Comparison of ENCODE assay signal across 9 mouse cellular contexts in genomic region chr19:30248822-30249221, GRCm38 (mm10). TPM values are rescaled to one million over a fixed set of nuclear protein-coding genes. Genes with fewer than 3 reads are reported as not detected.
DNase-seq lines count a peak whose midpoint lies in the region; ATAC-seq and TF ChIP-seq lines count a peak whose summit lies in the region.
"Had no signal": no experiment of that assay in that cellular context is flagged by ENCODE, and none has a peak within 500 bp of the region (broad histone marks: within the 10 kb centered on the region; RNA-seq: fewer than 3 reads in every experiment).

No protein-coding gene starts in this region.

- H3K4me1 ChIP-seq in spleen, adult 2 months (ENCODE audit: control insufficient read depth, insufficient read depth, insufficient read length), result no peaks in the 10 kb centered on the region
- no peaks in the 10 kb centered on the region for H3K4me1 ChIP-seq in hindbrain, postnatal 0 days (ENCODE audit: insufficient read depth, low read length)

- TF ChIP-seq POLR2A in spleen, adult 2 months (IDR thresholded peaks at IDR 0.05; ENCODE audit: low read depth, low read length), result no peak

- H3K9ac ChIP-seq in hindbrain, postnatal 0 days (replicated peaks; ENCODE audit: low read length), result no peak overlapping the region

- no peaks in the 10 kb centered on the region for H3K9me3 ChIP-seq in hindbrain, postnatal 0 days (ENCODE audit: low read length)

- intact Hi-C loops in left cerebral cortex, postnatal 4 days (cut with DNase I), result loop anchor here (2.0 to 10.0 kb wide), 2 partner anchors 306 to 1516 kb away; partner anchors contain the start of gene Prkg1

- no peak overlapping the region for H3K4me2 ChIP-seq in hindbrain, postnatal 0 days (ENCODE audit: low read depth, low read length)

- 6% methylated on average over 8 of the region's 8 CpGs for WGBS in spleen, adult 2 months
- WGBS in hindbrain, postnatal 0 days, result 4% methylated on average over 8 of the region's 8 CpGs

- no peaks in the 10 kb centered on the region for H3K36me3 ChIP-seq in spleen, adult 2 months (ENCODE audit: control insufficient read depth, insufficient read depth, low read length)
- no peaks in the 10 kb centered on the region for H3K36me3 ChIP-seq in hindbrain, postnatal 0 days (ENCODE audit: insufficient read depth, low read length)

- no peak overlapping the region for H3K27ac ChIP-seq in spleen, adult 2 months (ENCODE audit: insufficient read depth, low read length)
- no peak overlapping the region for H3K27ac ChIP-seq in hindbrain, postnatal 0 days

- no peak overlapping the region for H3K4me3 ChIP-seq in spleen, adult 2 months (ENCODE audit: extremely low read depth, insufficient read depth, insufficient read length)
- H3K4me3 ChIP-seq in hindbrain, postnatal 0 days (ENCODE audit: low read length), result no peak overlapping the region

- no peaks in the 10 kb centered on the region for H3K27me3 ChIP-seq in spleen, adult 2 months (ENCODE audit: control insufficient read depth, insufficient read depth, low read length)
- H3K27me3 ChIP-seq in hindbrain, postnatal 0 days (ENCODE audit: insufficient read depth, low read length), result no peaks in the 10 kb centered on the region

- no peak for ATAC-seq in hindbrain, postnatal 0 days
- no peak for ATAC-seq in erythroblast, adult 5-6 weeks (replicated peaks; ENCODE audit: low FRiP score, poor library complexity, severe bottlenecking)

- DNase-seq in spleen, adult 2 months (ENCODE audit: low read depth in 1 of 2, low spot score in 2 of 2), result no peak
- no peak for DNase-seq in spleen, adult 12 weeks (ENCODE audit: low spot score)
- DNase-seq in adrenal gland, adult 8-10 months, result peak; percentile 15
- DNase-seq in embryo, embryonic 10.5 days (ENCODE audit: low spot score), result peak; percentile 89
- peak; percentile 87 for DNase-seq in hindbrain, postnatal 0 days (ENCODE audit: low spot score)
- peak; percentile 51 for DNase-seq in left cerebral cortex, postnatal 4 days
- DNase-seq in ovary, postnatal 36 days (ENCODE audit: low spot score), result peak; percentile 42

- peak; percentile 39; the same call in 1 of the 2 replicates for TF ChIP-seq CTCF in spleen, adult 2 months (IDR thresholded peaks at IDR 0.05; ENCODE audit: extremely low read depth, insufficient read depth, insufficient read length, insufficient replicate concordance)
- TF ChIP-seq CTCF in hindbrain, postnatal 0 days (IDR thresholded peaks at IDR 0.05; ENCODE audit: low read depth), result peak; percentile 83

RNA-seq across cellular contexts. Expression of gene Mbl2, which starts 16.1 kb away (rescaled TPM):
- not detected in 2 replicates for polyA plus RNA-seq in spleen, adult 2 months (2012; rRNA removed)
- not detected for total RNA-seq in adrenal gland, adult 8-10 months (2022)
- total RNA-seq in hindbrain, postnatal 0 days (2014; rRNA removed), result not detected in 2 replicates
- 0.18 and 0.21 TPM in 2 replicates for polyA plus RNA-seq in hindbrain, postnatal 0 days (2015; fragmentation: Nextera tagmentation; extraction: Ambion mirVana)
- not detected for total RNA-seq in left cerebral cortex, postnatal 4 days (2021)
- not detected in 2 replicates for total RNA-seq in erythroblast, adult 5-6 weeks (2015; ENCODE audit: low replicate concordance)
- not detected in 2 replicates for total RNA-seq in erythroblast, adult 5-6 weeks (2017; ENCODE audit: low replicate concordance)
- polyA plus RNA-seq: stomach, embryonic 14.5 days had no signal

Comparison
In these comparisons a context has a peak if more than half of its experiments do, and no peak if none do; other contexts are left out.
1. DNase-seq: peak in adrenal gland, adult 8-10 months (single experiment), embryo, embryonic 10.5 days (single experiment), hindbrain, postnatal 0 days (single experiment), left cerebral cortex, postnatal 4 days (single experiment) and ovary, postnatal 36 days (single experiment); none in spleen, adult 2 months (0 of 2) and spleen, adult 12 weeks (single experiment).